Mouse (Mus musculus): Measurements from ENCODE around the gene Nkain4. TPM values are rescaled to one million over a fixed set of nuclear protein-coding genes. Genes with fewer than 3 reads are reported as not detected.
A peak's percentile ranks its signal among the peaks of the same experiment; 100 is the strongest.

Nkain4 gene
- total and polyA plus RNA-seq, 2 experiments from 2014 or later, result 43.7 to 80.9 TPM

DNA sequence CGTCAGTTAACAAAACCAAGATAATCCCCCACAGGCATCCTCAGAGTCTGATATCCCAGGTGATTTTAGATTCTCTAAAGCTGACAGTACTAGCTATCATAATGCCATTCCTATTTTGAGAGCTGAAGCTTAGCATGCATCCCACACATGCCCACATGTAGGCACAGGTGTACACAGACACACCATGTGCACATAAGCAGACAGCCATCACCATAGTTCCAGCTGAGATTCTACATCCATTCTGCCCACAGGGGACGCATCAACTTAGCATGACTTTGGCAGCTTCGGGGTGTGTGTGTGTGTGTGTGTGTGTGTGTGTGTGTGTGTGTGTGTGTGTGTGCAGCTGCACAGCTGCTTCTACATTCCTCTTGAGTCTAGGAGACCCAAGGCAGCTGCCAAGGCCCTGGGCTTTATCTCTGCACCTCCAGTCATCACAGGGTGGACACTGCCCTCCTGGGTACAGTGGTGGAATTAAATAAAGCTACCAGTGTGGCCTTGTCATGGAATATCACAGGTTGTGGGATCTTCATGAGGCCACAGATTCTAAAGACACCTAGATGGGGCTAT is 33.9 kb upstream of the Nkain4 start:
- ATAC-seq (0 out of 2 replicates have a peak, but pooled peaks have one; percentile 8), DNase-seq (no peak)
- H3K9me3 ChIP-seq (ENCODE audit: low read length), result no peaks in the 10 kb centered on the region
- no peaks in the 10 kb centered on the region for H3K36me3 ChIP-seq (ENCODE audit: insufficient read depth)
- no peak overlapping the region for H3K27ac ChIP-seq (ENCODE audit: low read depth, low read length)
- no peaks in the 10 kb centered on the region for H3K27me3 ChIP-seq (ENCODE audit: insufficient read depth, low read length)
- no peak overlapping the region for H3K9ac ChIP-seq
- no peak overlapping the region for H3K4me3 ChIP-seq (ENCODE audit: low read depth, low read length)
- H3K4me1 ChIP-seq (ENCODE audit: insufficient read depth), result no peaks in the 10 kb centered on the region
- no peak; the same call in 1 of the 2 replicates for TF ChIP-seq CTCF (IDR thresholded peaks at IDR 0.05; ENCODE audit: low read depth)
- no peak overlapping the region for H3K4me2 ChIP-seq (ENCODE audit: low read depth)
- 63% methylated on average over 3 of the region's 3 CpGs for whole genome bisulfite sequencing

GRCm38 (mm10) chr2:180987432-180988030 is 33.0 kb upstream of the Nkain4 start:
- Histone ChIP-seq H3K27me3 (ENCODE audit: insufficient read depth, low read length) (no peaks in the 10 kb centered on the region), H3K4me1 (ENCODE audit: insufficient read depth) (no peaks in the 10 kb centered on the region), H3K9me3 (ENCODE audit: low read length) (no peaks in the 10 kb centered on the region), H3K4me2 (ENCODE audit: low read depth) (no peak overlapping the region), H3K4me3 (ENCODE audit: low read depth, low read length) (no peak overlapping the region), H3K9ac (no peak overlapping the region), H3K36me3 (ENCODE audit: insufficient read depth) (0 out of 2 replicates have a peak, but pooled peaks cover 3% of the 10 kb centered on the region), H3K27ac (ENCODE audit: low read depth, low read length) (no peak overlapping the region)
- WGBS, result 62% methylated on average over 5 of the region's 5 CpGs
- DNase-seq (no peak), ATAC-seq (0 out of 2 replicates have a peak, but pooled peaks have one; percentile 18)
- TF ChIP-seq CTCF (IDR thresholded peaks at IDR 0.05; ENCODE audit: low read depth), result no peak

DNA sequence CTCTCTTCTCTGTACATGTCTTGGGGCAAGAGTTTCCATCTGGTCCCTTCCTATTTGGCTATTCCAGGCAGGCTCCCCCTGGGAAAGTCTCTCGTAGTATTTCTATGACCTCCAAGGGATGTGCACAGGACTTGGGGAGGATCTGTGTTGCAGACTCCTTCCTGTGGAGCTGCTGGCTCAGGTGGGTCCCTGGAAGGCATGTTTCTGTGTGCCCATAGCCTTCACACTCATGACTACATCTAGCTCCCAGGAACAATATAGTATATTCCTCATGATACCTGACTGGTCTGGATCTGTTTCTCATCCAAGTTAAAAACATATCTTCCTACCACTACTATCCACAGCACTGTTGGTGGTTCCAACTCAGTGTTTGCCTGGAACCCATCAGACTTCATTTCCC is 32.5 kb upstream of the Nkain4 start:
- Histone ChIP-seq H3K4me1 (ENCODE audit: insufficient read depth) (no peaks in the 10 kb centered on the region), H3K4me3 (ENCODE audit: low read depth, low read length) (no peak overlapping the region), H3K4me2 (ENCODE audit: low read depth) (no peak overlapping the region), H3K27ac (ENCODE audit: low read depth, low read length) (no peak overlapping the region), H3K9ac (no peak overlapping the region), H3K9me3 (ENCODE audit: low read length) (no peaks in the 10 kb centered on the region), H3K36me3 (ENCODE audit: insufficient read depth) (peaks cover 9% of the 10 kb centered on the region), H3K27me3 (ENCODE audit: insufficient read depth, low read length) (no peaks in the 10 kb centered on the region)
- ATAC-seq, result no peak
- DNase-seq, result no peak
- 80% methylated on average over 1 of the region's 1 CpGs for WGBS
- TF ChIP-seq CTCF (IDR thresholded peaks at IDR 0.05; ENCODE audit: low read depth), result no peak

- no peak within 1 kb of the TSS for H3K9ac ChIP-seq
- ATAC-seq, result no peak
- peaks cover 14% of the 10 kb centered on the region for H3K36me3 ChIP-seq (ENCODE audit: insufficient read depth)
- no peak within 1 kb of the TSS for H3K27ac ChIP-seq (ENCODE audit: low read depth, low read length)
- no peaks in the 10 kb centered on the region for H3K9me3 ChIP-seq (ENCODE audit: low read length)
- DNase-seq, result no peak
- no peaks in the 10 kb centered on the region for H3K27me3 ChIP-seq (ENCODE audit: insufficient read depth, low read length)
- H3K4me1 ChIP-seq (ENCODE audit: insufficient read depth), result no peaks in the 10 kb centered on the region
- H3K4me3 ChIP-seq (ENCODE audit: low read depth, low read length), result no peak within 1 kb of the TSS
- no peak for TF ChIP-seq CTCF (IDR thresholded peaks at IDR 0.05; ENCODE audit: low read depth)
- whole genome bisulfite sequencing, result 60% methylated on average over 2 of the region's 2 CpGs
- no peak within 1 kb of the TSS for H3K4me2 ChIP-seq (ENCODE audit: low read depth)
Observed at GRCm38 (mm10) chr2:180986449-180986848, 31.9 kb upstream of the Nkain4 start, which contains the start of gene Col20a1. Gene Col20a1, plus strand, starts transcription at chr2:180986535.

DNA sequence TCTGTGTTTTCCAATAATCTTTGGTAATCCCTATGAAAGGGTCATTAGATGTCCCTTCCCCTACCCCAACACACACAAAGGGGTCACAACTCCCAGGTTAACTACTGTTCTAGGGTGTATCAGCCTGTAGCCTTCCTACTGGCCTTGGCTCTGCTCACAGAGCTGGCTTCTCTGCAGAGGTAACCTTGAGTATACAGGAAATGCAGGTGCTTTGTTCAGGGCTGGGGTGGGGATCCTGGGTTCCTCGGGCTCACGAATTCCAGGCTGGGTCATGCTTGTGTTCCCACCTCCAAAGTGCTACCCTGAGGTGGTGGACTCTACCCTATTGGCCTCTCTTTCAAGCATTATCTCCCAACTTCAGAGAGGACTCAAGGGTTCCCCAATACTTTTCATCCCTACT is 31.1 kb upstream of the Nkain4 start:
- ATAC-seq (no peak), DNase-seq (no peak)
- TF ChIP-seq CTCF (IDR thresholded peaks at IDR 0.05; ENCODE audit: low read depth), result no peak
- WGBS, result 98% methylated on average over 2 of the region's 2 CpGs
- no peaks in the 10 kb centered on the region for H3K9me3 ChIP-seq (ENCODE audit: low read length)
- no peak overlapping the region for H3K4me2 ChIP-seq (ENCODE audit: low read depth)
- H3K27me3 ChIP-seq (ENCODE audit: insufficient read depth, low read length), result no peaks in the 10 kb centered on the region
- no peaks in the 10 kb centered on the region for H3K4me1 ChIP-seq (ENCODE audit: insufficient read depth)
- H3K36me3 ChIP-seq (ENCODE audit: insufficient read depth), result peaks cover 20% of the 10 kb centered on the region
- H3K4me3 ChIP-seq (ENCODE audit: low read depth, low read length), result no peak overlapping the region
- H3K9ac ChIP-seq, result no peak overlapping the region
- no peak overlapping the region for H3K27ac ChIP-seq (ENCODE audit: low read depth, low read length)

DNA sequence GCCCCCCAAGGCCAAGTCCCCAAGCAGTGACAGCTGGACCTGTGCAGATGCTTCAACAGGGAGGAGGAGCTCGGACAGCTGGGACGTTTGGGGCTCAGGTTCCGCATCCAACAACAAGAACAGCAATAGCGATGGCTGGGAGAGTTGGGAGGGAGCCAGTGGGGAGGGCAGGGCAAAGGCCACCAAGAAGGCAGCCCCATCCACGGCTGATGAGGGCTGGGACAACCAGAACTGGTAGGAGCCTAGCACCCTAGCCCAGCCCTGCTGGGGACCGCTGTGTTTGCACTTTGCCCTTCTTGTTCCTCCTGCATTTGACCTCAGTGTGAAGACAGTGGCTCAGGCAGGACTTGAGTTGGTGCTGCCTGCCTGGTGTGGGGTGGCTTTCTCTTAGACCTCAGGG is 26.6 kb upstream of the Nkain4 start:
- H3K9me3 ChIP-seq (ENCODE audit: low read length), result no peaks in the 10 kb centered on the region
- no peak overlapping the region for H3K9ac ChIP-seq
- H3K4me3 ChIP-seq (ENCODE audit: low read depth, low read length), result no peak overlapping the region
- H3K27me3 ChIP-seq (ENCODE audit: insufficient read depth, low read length), result no peaks in the 10 kb centered on the region
- no peak overlapping the region for H3K27ac ChIP-seq (ENCODE audit: low read depth, low read length)
- H3K36me3 ChIP-seq (ENCODE audit: insufficient read depth), result peaks cover 63% of the 10 kb centered on the region
- H3K4me1 ChIP-seq (ENCODE audit: insufficient read depth), result no peaks in the 10 kb centered on the region
- TF ChIP-seq CTCF (IDR thresholded peaks at IDR 0.05; ENCODE audit: low read depth), result no peak
- no peak overlapping the region for H3K4me2 ChIP-seq (ENCODE audit: low read depth)
- WGBS, result 94% methylated on average over 6 of the region's 6 CpGs
- ATAC-seq, result no peak
- DNase-seq, result no peak

DNA sequence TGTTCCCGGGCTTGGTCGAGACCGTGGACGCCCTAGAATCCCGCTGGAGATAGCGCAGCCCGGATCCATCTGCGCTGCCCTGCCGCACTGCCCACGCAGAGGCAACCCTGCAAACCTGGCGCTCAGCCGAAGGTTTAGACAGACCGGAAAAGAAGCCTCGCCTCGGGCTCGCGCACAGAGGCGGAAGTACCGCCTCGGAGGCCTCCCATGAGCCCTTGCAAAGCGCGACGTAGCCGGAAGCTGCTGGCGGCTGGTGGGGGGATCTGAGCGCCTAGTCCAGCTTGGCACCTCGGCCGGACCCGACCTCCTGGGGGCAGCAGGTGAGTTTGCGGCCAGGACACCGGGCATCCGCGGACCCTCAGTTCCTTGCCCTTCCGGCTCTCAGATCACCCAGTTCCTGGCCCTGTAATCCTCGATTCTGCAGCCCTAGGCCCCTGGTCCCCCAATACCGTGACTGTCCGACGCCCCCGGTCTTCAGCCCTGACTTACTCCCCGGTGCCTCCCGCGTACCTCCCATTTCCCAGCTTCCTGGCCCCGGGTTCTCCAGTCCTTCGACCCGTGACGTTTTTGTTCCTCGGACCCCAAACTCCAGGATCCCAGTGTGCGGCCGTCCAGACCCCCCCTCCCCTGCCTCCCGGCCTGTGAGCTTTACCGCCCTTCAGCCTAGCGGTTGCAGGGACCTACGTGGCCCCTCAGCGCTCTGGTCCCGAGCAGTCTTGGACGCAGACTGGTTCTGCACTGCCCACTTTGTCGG is 12.7 kb upstream of the Nkain4 start, which contains the start of gene Arfgap1:
Arfgap1 (plus strand) TSS at position 216 of the 754 bp plus-strand sequence.
- H3K9ac ChIP-seq, result peak within 1 kb of the TSS; percentile 75
- peak; percentile 1; the same call in 1 of the 2 replicates for TF ChIP-seq CTCF (IDR thresholded peaks at IDR 0.05; ENCODE audit: low read depth)
- no peaks in the 10 kb centered on the region for H3K27me3 ChIP-seq (ENCODE audit: insufficient read depth, low read length)
- DNase-seq (peak; percentile 91), ATAC-seq (peak; percentile 95)
- H3K4me3 ChIP-seq (ENCODE audit: low read depth, low read length), result peak within 1 kb of the TSS; percentile 79
- H3K4me2 ChIP-seq (ENCODE audit: low read depth), result peak within 1 kb of the TSS; percentile 90
- peak within 1 kb of the TSS; percentile 86 for H3K27ac ChIP-seq (ENCODE audit: low read depth, low read length)
- WGBS, result under 1% methylated on average over 57 of the region's 57 CpGs
- H3K4me1 ChIP-seq (ENCODE audit: insufficient read depth), result peaks cover 13% of the 10 kb centered on the region
- H3K36me3 ChIP-seq (ENCODE audit: insufficient read depth), result peaks cover 17% of the 10 kb centered on the region
- no peaks in the 10 kb centered on the region for H3K9me3 ChIP-seq (ENCODE audit: low read length)
